Mouse (Mus musculus) embryonic facial prominence, embryonic 13.5 days (tissue): ENCODE data around the gene Mepce. TPM values are rescaled to one million over a fixed set of nuclear protein-coding genes. Genes with fewer than 3 reads are reported as not detected.

Experiments
- ATAC-seq: fragments of 200-750 bp; cut with Nextera tagmentation; 2 replicates; pipeline ENCODE4 v1.8.0; 2017; ENCODE audit warnings: low read depth; ENCODE audit not compliant: insufficient number of reproducible peaks, insufficient read depth, low FRiP score, low TSS enrichment
- H3K27ac ChIP-seq: fragments of 300-500 bp; sonication (generic); 2 replicates; pipeline ENCODE4 v1.5.1; 2015; ENCODE audit warnings: moderate library complexity, mild to moderate bottlenecking, inconsistent platforms
- H3K27me3 ChIP-seq: fragments of 300-500 bp; sonication (generic); 2 replicates; pipeline ENCODE4 v1.6.1; 2015; ENCODE audit warnings: mild to moderate bottlenecking, inconsistent platforms
- H3K36me3 ChIP-seq: fragments of 300-500 bp; sonication (generic); 2 replicates; pipeline ENCODE4 v1.6.1; 2015; ENCODE audit warnings: mild to moderate bottlenecking, inconsistent platforms
- H3K4me1 ChIP-seq: fragments of 300-500 bp; sonication (generic); 2 replicates; pipeline ENCODE4 v1.6.1; 2015; ENCODE audit warnings: inconsistent platforms
- H3K4me2 ChIP-seq: fragments of 300-500 bp; sonication (generic); 2 replicates; pipeline ENCODE4 v1.6.1; 2015; ENCODE audit warnings: moderate library complexity, mild to moderate bottlenecking, inconsistent platforms
- H3K4me3 ChIP-seq: fragments of 300-500 bp; sonication (generic); 2 replicates; pipeline ENCODE4 v1.5.1; 2015; ENCODE audit warnings: mild to moderate bottlenecking, inconsistent platforms
- H3K9ac ChIP-seq: fragments of 300-500 bp; sonication (generic); 2 replicates; pipeline ENCODE4 v1.6.1; 2015; ENCODE audit warnings: mild to moderate bottlenecking, inconsistent platforms
- H3K9me3 ChIP-seq: fragments of 300-500 bp; sonication (generic); 2 replicates; pipeline ENCODE4 v1.6.1; 2016; ENCODE audit warnings: inconsistent platforms
- WGBS: fragments of 180-500 bp; shearing (Covaris S2); methylation state at CpG from one replicate; pipeline ENCODE4 v1.1.7; 2015; ENCODE audit warnings: mixed read lengths; 5-methylcytosine and 5-hydroxymethylcytosine counted together
- polyA plus RNA-seq: library from polyadenylated mRNA; unstranded; fragments of >200 nt; fragmentation: Nextera tagmentation; extraction: Ambion mirVana; gene quantifications from 2 replicates; pipeline ENCODE4 v1.2.1, GENCODE M21; 2015

Gene Mepce
- polyA plus RNA-seq, 1 experiment from 2014 or later: 14.7 TPM

- WGBS: 38% methylated on average over 5 of the region's 5 CpGs
- no peaks in the 10 kb centered on the region for H3K9me3 ChIP-seq
- H3K4me3 ChIP-seq: no peak overlapping the region
- peaks cover 15% of the 10 kb centered on the region for H3K36me3 ChIP-seq
- peaks cover 22% of the 10 kb centered on the region for H3K4me1 ChIP-seq
- no peaks in the 10 kb centered on the region for H3K27me3 ChIP-seq
- no peak overlapping the region for H3K9ac ChIP-seq
- H3K27ac ChIP-seq: no peak overlapping the region; the same call in 1 of the 2 replicates
- H3K4me2 ChIP-seq: no peak overlapping the region
- peak; percentile 69; the same call in 1 of the 2 replicates for ATAC-seq
Observed at GRCm38 (mm10) chr5:137776408-137776918, 11.0 kb downstream of the Mepce start.

- H3K4me2 ChIP-seq: no peak overlapping the region
- no peak overlapping the region for H3K4me3 ChIP-seq
- 84% methylated on average over 2 of the region's 2 CpGs for WGBS
- peaks cover 22% of the 10 kb centered on the region for H3K4me1 ChIP-seq
- H3K27me3 ChIP-seq: no peaks in the 10 kb centered on the region
- H3K27ac ChIP-seq: no peak overlapping the region
- H3K9ac ChIP-seq: no peak overlapping the region
- peaks cover 8% of the 10 kb centered on the region for H3K36me3 ChIP-seq
- no peak for ATAC-seq
- no peaks in the 10 kb centered on the region for H3K9me3 ChIP-seq
Observed at GRCm38 (mm10) chr5:137775587-137776290, 11.7 kb downstream of the Mepce start.

GRCm38 (mm10) chr5:137772755-137773154 is 14.7 kb downstream of the Mepce start:
- H3K27me3 ChIP-seq: no peaks in the 10 kb centered on the region
- ATAC-seq: no peak
- no peak overlapping the region for H3K4me3 ChIP-seq

GRCm38 (mm10) chr5:137770709-137771108 is 16.7 kb downstream of the Mepce start:
- H3K4me2 ChIP-seq: no peak overlapping the region
- no peak overlapping the region for H3K9ac ChIP-seq
- 48% methylated on average over 2 of the region's 2 CpGs for WGBS
- H3K36me3 ChIP-seq: no peaks in the 10 kb centered on the region
- H3K4me1 ChIP-seq: no peaks in the 10 kb centered on the region
- no peak overlapping the region for H3K27ac ChIP-seq
- no peak for ATAC-seq
- H3K9me3 ChIP-seq: no peaks in the 10 kb centered on the region
- H3K27me3 ChIP-seq: no peaks in the 10 kb centered on the region
- no peak overlapping the region for H3K4me3 ChIP-seq

More at GRCm38 (mm10) chr5:137772755-137773154, 14.7 kb downstream of the Mepce start:
- 0 out of 2 replicates have a peak, but pooled peaks cover 5% of the 10 kb centered on the region for H3K4me1 ChIP-seq
- no peak overlapping the region for H3K27ac ChIP-seq
- H3K9ac ChIP-seq: no peak overlapping the region
- no peaks in the 10 kb centered on the region for H3K9me3 ChIP-seq
- no peak overlapping the region for H3K4me2 ChIP-seq
- H3K36me3 ChIP-seq: no peaks in the 10 kb centered on the region

- no peaks in the 10 kb centered on the region for H3K4me1 ChIP-seq
- H3K36me3 ChIP-seq: no peaks in the 10 kb centered on the region
- H3K9me3 ChIP-seq: no peaks in the 10 kb centered on the region
- no peak overlapping the region for H3K27ac ChIP-seq
- no peak for ATAC-seq
- H3K27me3 ChIP-seq: no peaks in the 10 kb centered on the region
- H3K4me2 ChIP-seq: no peak overlapping the region
- H3K9ac ChIP-seq: no peak overlapping the region
- no peak overlapping the region for H3K4me3 ChIP-seq
- WGBS: 60% methylated on average over 1 of the region's 1 CpGs
Observed at GRCm38 (mm10) chr5:137768475-137768874, 19.0 kb downstream of the Mepce start.

GRCm38 (mm10) chr5:137766270-137766669 is 21.2 kb downstream of the Mepce start:
- Histone ChIP-seq H3K4me1 (no peaks in the 10 kb centered on the region), H3K36me3 (no peaks in the 10 kb centered on the region), H3K27ac (no peak overlapping the region), H3K4me2 (no peak overlapping the region), H3K9me3 (no peaks in the 10 kb centered on the region), H3K27me3 (no peaks in the 10 kb centered on the region), H3K4me3 (no peak overlapping the region), H3K9ac (no peak overlapping the region)
- WGBS: 59% methylated on average over 3 of the region's 3 CpGs
- ATAC-seq: no peak

- no peak overlapping the region for H3K4me2 ChIP-seq
- H3K4me1 ChIP-seq: peaks cover 6% of the 10 kb centered on the region; the same call in 1 of the 2 replicates
- H3K4me3 ChIP-seq: no peak overlapping the region
- ATAC-seq: no peak
- no peak overlapping the region for H3K9ac ChIP-seq
- H3K27me3 ChIP-seq: no peaks in the 10 kb centered on the region
- peaks cover 2% of the 10 kb centered on the region for H3K36me3 ChIP-seq
- no peak overlapping the region for H3K27ac ChIP-seq
- no peaks in the 10 kb centered on the region for H3K9me3 ChIP-seq
- 61% methylated on average over 9 of the region's 9 CpGs for WGBS
Observed at GRCm38 (mm10) chr5:137764609-137765340, 22.7 kb downstream of the Mepce start.

GRCm38 (mm10) chr5:137759971-137760412 is 27.5 kb downstream of the Mepce start:
- Histone ChIP-seq H3K4me3 (no peak overlapping the region), H3K36me3 (peaks cover 41% of the 10 kb centered on the region), H3K9ac (no peak overlapping the region), H3K4me2 (no peak overlapping the region), H3K27ac (peak overlapping the region; percentile 48; the same call in 1 of the 2 replicates), H3K9me3 (no peaks in the 10 kb centered on the region), H3K27me3 (no peaks in the 10 kb centered on the region), H3K4me1 (peaks cover 16% of the 10 kb centered on the region; the same call in 1 of the 2 replicates)
- peak; percentile 75 for ATAC-seq
- 19% methylated on average over 4 of the region's 4 CpGs for WGBS

- H3K4me2 ChIP-seq: no peak overlapping the region
- H3K27ac ChIP-seq: peak overlapping the region; percentile 48
- H3K27me3 ChIP-seq: no peaks in the 10 kb centered on the region
- no peak for ATAC-seq
- no peaks in the 10 kb centered on the region for H3K9me3 ChIP-seq
- H3K9ac ChIP-seq: peak overlapping the region; percentile 17; the same call in 1 of the 2 replicates
- H3K36me3 ChIP-seq: peaks cover 45% of the 10 kb centered on the region
- WGBS: 86% methylated on average over 19 of the region's 19 CpGs
- peaks cover 16% of the 10 kb centered on the region; the same call in 1 of the 2 replicates for H3K4me1 ChIP-seq
- H3K4me3 ChIP-seq: no peak overlapping the region
Observed at GRCm38 (mm10) chr5:137758921-137759534, 28.4 kb downstream of the Mepce start.

- peaks cover 55% of the 10 kb centered on the region for H3K36me3 ChIP-seq
Observed at GRCm38 (mm10) chr5:137757887-137758286, 29.6 kb downstream of the Mepce start.

GRCm38 (mm10) chr5:137756882-137757661 is 30.4 kb downstream of the Mepce start:
- no peak overlapping the region for H3K4me2 ChIP-seq
- peak overlapping the region; percentile 49; the same call in 1 of the 2 replicates for H3K9ac ChIP-seq
- H3K4me3 ChIP-seq: no peak overlapping the region
- H3K27ac ChIP-seq: no peak overlapping the region
- H3K9me3 ChIP-seq: no peaks in the 10 kb centered on the region
- no peak for ATAC-seq
- no peaks in the 10 kb centered on the region for H3K27me3 ChIP-seq
- peaks cover 62% of the 10 kb centered on the region for H3K36me3 ChIP-seq
- WGBS: 44% methylated on average over 10 of the region's 10 CpGs
- peaks cover 16% of the 10 kb centered on the region; the same call in 1 of the 2 replicates for H3K4me1 ChIP-seq

More at GRCm38 (mm10) chr5:137757887-137758286, 29.6 kb downstream of the Mepce start:
- H3K27ac ChIP-seq: no peak overlapping the region
- ATAC-seq: no peak
- H3K9ac ChIP-seq: no peak overlapping the region
- peaks cover 16% of the 10 kb centered on the region; the same call in 1 of the 2 replicates for H3K4me1 ChIP-seq
- H3K4me3 ChIP-seq: no peak overlapping the region
- 83% methylated on average over 6 of the region's 6 CpGs for WGBS
- no peak overlapping the region for H3K4me2 ChIP-seq
- H3K27me3 ChIP-seq: no peaks in the 10 kb centered on the region
- H3K9me3 ChIP-seq: no peaks in the 10 kb centered on the region
